Mouse (Mus musculus): Measurements from ENCODE around the gene Cldn12.

DNA sequence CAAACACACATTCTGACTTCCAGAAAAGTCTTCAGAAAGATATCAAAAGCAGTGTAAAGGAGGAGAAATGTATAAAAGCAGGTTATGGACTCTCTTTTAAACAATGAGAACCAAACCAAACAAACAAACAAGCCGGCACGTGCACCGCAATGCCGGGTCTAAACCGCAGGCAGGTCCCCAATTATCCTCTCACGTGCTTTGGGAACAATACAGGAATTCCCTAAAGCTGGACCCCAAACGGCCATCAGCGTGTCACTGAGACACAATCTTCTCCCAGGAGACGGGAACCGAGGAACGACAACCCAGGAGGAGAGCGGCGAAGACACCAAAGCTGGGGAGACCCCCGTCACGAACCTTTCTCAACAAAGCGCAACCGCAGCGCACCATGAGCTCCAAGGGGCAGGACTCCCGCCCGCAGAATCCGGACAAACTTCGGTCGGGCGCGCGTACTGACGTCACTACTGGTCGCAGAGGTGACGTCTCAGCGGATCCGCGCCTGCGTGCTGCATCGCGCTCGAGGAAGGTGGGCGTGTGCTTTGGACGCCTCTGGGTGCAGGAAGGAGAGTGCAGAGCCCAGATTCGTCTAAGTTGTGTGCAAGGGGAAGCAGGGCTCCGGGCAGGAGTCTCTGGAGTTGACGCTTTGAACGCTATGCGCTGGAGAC, 44.5 kb upstream of the Cldn12 start, which contains the start of gene Gtpbp10:
- TF ChIP-seq CTCF (IDR thresholded peaks at IDR 0.05; ENCODE audit: low read depth): no peak
- no peak for TF ChIP-seq EP300 (IDR thresholded peaks at IDR 0.05; ENCODE audit: low read depth)

Data from liver, embryonic 14.5 days (tissue).